Mouse (Mus musculus): ENCODE results near the gene Rasgef1c. TPM values are rescaled to one million over a fixed set of nuclear protein-coding genes. Genes with fewer than 3 reads are reported as not detected.
A peak's percentile ranks its signal among the peaks of the same experiment; 100 is the strongest.

Gene Rasgef1c
- polyA plus RNA-seq, 1 experiment, result not detected

GRCm38 (mm10) chr11:50016503-50016902 lies 114.9 kb downstream of the Rasgef1c start:
- Histone ChIP-seq H3K27ac (replicated peaks; ENCODE audit: low read depth, low read length) (no peak overlapping the region), H3K4me3 (ENCODE audit: insufficient read depth, low read depth, low read length) (no peak overlapping the region), H3K4me1 (ENCODE audit: control insufficient read depth, insufficient read depth, insufficient read length, low read length) (0 out of 2 replicates have a peak, but pooled peaks cover 3% of the 10 kb centered on the region)

- H3K4me1 ChIP-seq (ENCODE audit: control insufficient read depth, insufficient read depth, insufficient read length, low read length), result 0 out of 2 replicates have a peak, but pooled peaks cover 3% of the 10 kb centered on the region
- no peak overlapping the region for H3K4me3 ChIP-seq (ENCODE audit: insufficient read depth, low read depth, low read length)
- H3K27ac ChIP-seq (replicated peaks; ENCODE audit: low read depth, low read length), result no peak overlapping the region
Observed at GRCm38 (mm10) chr11:50017511-50017910, 115.9 kb downstream of the Rasgef1c start.

- no peak overlapping the region for H3K4me3 ChIP-seq (ENCODE audit: insufficient read depth, low read depth, low read length)
- no peak overlapping the region for H3K27ac ChIP-seq (replicated peaks; ENCODE audit: low read depth, low read length)
- H3K4me1 ChIP-seq (ENCODE audit: control insufficient read depth, insufficient read depth, insufficient read length, low read length), result 0 out of 2 replicates have a peak, but pooled peaks cover 3% of the 10 kb centered on the region
Observed at GRCm38 (mm10) chr11:50018848-50019247, 117.2 kb downstream of the Rasgef1c start.

- peaks cover 6% of the 10 kb centered on the region for H3K4me1 ChIP-seq (ENCODE audit: control insufficient read depth, insufficient read depth, insufficient read length, low read length)
- H3K27ac ChIP-seq (replicated peaks; ENCODE audit: low read depth, low read length), result no peak overlapping the region
- H3K4me3 ChIP-seq (ENCODE audit: insufficient read depth, low read depth, low read length), result no peak overlapping the region
Observed at GRCm38 (mm10) chr11:50022085-50022484, 120.5 kb downstream of the Rasgef1c start.

- H3K4me1 ChIP-seq (ENCODE audit: control insufficient read depth, insufficient read depth, insufficient read length, low read length), result peaks cover 6% of the 10 kb centered on the region
Observed at GRCm38 (mm10) chr11:50024445-50024832, 122.8 kb downstream of the Rasgef1c start.

GRCm38 (mm10) chr11:50024833-50025720 lies 123.4 kb downstream of the Rasgef1c start, which contains the start of gene Rnf130:
Gene Rnf130 (plus strand): TSS chr11:50025346.
- peaks cover 6% of the 10 kb centered on the region for H3K4me1 ChIP-seq (ENCODE audit: control insufficient read depth, insufficient read depth, insufficient read length, low read length)
- H3K4me3 ChIP-seq (ENCODE audit: insufficient read depth, low read depth, low read length), result peak within 1 kb of the TSS; percentile 77
- peak within 1 kb of the TSS; percentile 87 for H3K27ac ChIP-seq (replicated peaks; ENCODE audit: low read depth, low read length)

More at GRCm38 (mm10) chr11:50024445-50024832, 122.8 kb downstream of the Rasgef1c start:
- Histone ChIP-seq H3K4me3 (ENCODE audit: insufficient read depth, low read depth, low read length) (peak overlapping the region; percentile 77; the same call in 1 of the 2 replicates), H3K27ac (replicated peaks; ENCODE audit: low read depth, low read length) (no peak overlapping the region)

- Histone ChIP-seq H3K4me3 (ENCODE audit: insufficient read depth, low read depth, low read length) (peak overlapping the region; percentile 77), H3K27ac (replicated peaks; ENCODE audit: low read depth, low read length) (0 out of 2 replicates have a peak overlapping the region, but pooled peaks have one; percentile 34), H3K4me1 (ENCODE audit: control insufficient read depth, insufficient read depth, insufficient read length, low read length) (peaks cover 6% of the 10 kb centered on the region)
Observed at GRCm38 (mm10) chr11:50025721-50026520, 124.3 kb downstream of the Rasgef1c start.

- Histone ChIP-seq H3K4me3 (ENCODE audit: insufficient read depth, low read depth, low read length) (peak overlapping the region; percentile 77), H3K4me1 (ENCODE audit: control insufficient read depth, insufficient read depth, insufficient read length, low read length) (peaks cover 11% of the 10 kb centered on the region), H3K27ac (replicated peaks; ENCODE audit: low read depth, low read length) (no peak overlapping the region)
Observed at GRCm38 (mm10) chr11:50026521-50027090, 125.0 kb downstream of the Rasgef1c start.

GRCm38 (mm10) chr11:50028416-50028815 lies 126.8 kb downstream of the Rasgef1c start:
- Histone ChIP-seq H3K4me3 (ENCODE audit: insufficient read depth, low read depth, low read length) (no peak overlapping the region), H3K4me1 (ENCODE audit: control insufficient read depth, insufficient read depth, insufficient read length, low read length) (peaks cover 17% of the 10 kb centered on the region), H3K27ac (replicated peaks; ENCODE audit: low read depth, low read length) (no peak overlapping the region)

Other genes with a start within 250 kb of the Rasgef1c start
- not detected in 2 replicates for gene Scgb3a1, start 238.2 kb upstream of the Rasgef1c start, polyA plus RNA-seq (2012; ENCODE audit: insufficient read depth, insufficient read length, missing spikeins)
- 9.9 and 10.8 TPM in 2 replicates for gene Cnot6, start 189.1 kb upstream of the Rasgef1c start, polyA plus RNA-seq (2012; ENCODE audit: insufficient read depth, insufficient read length, missing spikeins)
- 6.9 and 14.4 TPM in 2 replicates for gene Gfpt2, start 107.7 kb upstream of the Rasgef1c start, polyA plus RNA-seq (2012; ENCODE audit: insufficient read depth, insufficient read length, missing spikeins)
- 37.6 and 42.6 TPM in 2 replicates for gene Mapk9, start 55.1 kb upstream of the Rasgef1c start, polyA plus RNA-seq (2012; ENCODE audit: insufficient read depth, insufficient read length, missing spikeins)
- gene Rnf130, start 123.5 kb downstream of the Rasgef1c start, polyA plus RNA-seq (2012; ENCODE audit: insufficient read depth, insufficient read length, missing spikeins), result 78.5 and 97.9 TPM in 2 replicates
- 30.8 and 41.0 TPM in 2 replicates for gene Tbc1d9b, start 229.6 kb downstream of the Rasgef1c start, polyA plus RNA-seq (2012; ENCODE audit: insufficient read depth, insufficient read length, missing spikeins)